Mouse (Mus musculus): ENCODE data around the gene Emcn. TPM values are rescaled to one million over a fixed set of nuclear protein-coding genes. Genes with fewer than 3 reads are reported as not detected.

Emcn gene
- under 1 TPM in 1 of 3 experiments, not detected in 2; 0.12 TPM for polyA plus RNA-seq (2017; shearing (Covaris generic))

- ATAC-seq = no peak
Observed at GRCm38 (mm10) chr3:137340938-137341337, at the start of gene Emcn. Gene Emcn (plus strand): TSS chr3:137341067.

GRCm38 (mm10) chr3:137293174-137293591, 47.7 kb upstream of the Emcn start:
- no peak for ATAC-seq

- ATAC-seq = no peak
Observed at GRCm38 (mm10) chr3:137298230-137298629, 42.6 kb upstream of the Emcn start.

GRCm38 (mm10) chr3:137300210-137300609, 40.7 kb upstream of the Emcn start:
- ATAC-seq = no peak

- no peak for ATAC-seq
Observed at GRCm38 (mm10) chr3:137301195-137301594, 39.7 kb upstream of the Emcn start.

- ATAC-seq = no peak
Observed at GRCm38 (mm10) chr3:137302804-137303203, 38.1 kb upstream of the Emcn start.

- no peak for ATAC-seq
Observed at GRCm38 (mm10) chr3:137309959-137310358, 30.9 kb upstream of the Emcn start.

GRCm38 (mm10) chr3:137312540-137312939, 28.3 kb upstream of the Emcn start:
- no peak for ATAC-seq

- no peak for ATAC-seq
Observed at GRCm38 (mm10) chr3:137313775-137314362, 27.0 kb upstream of the Emcn start.

- no peak for ATAC-seq
Observed at GRCm38 (mm10) chr3:137318371-137318770, 22.5 kb upstream of the Emcn start.

GRCm38 (mm10) chr3:137319950-137320349, 20.9 kb upstream of the Emcn start:
- no peak for ATAC-seq

- ATAC-seq = no peak
Observed at GRCm38 (mm10) chr3:137322304-137322703, 18.6 kb upstream of the Emcn start.

- no peak for ATAC-seq
Observed at GRCm38 (mm10) chr3:137329898-137330297, 11.0 kb upstream of the Emcn start.

GRCm38 (mm10) chr3:137330950-137331349, 9.9 kb upstream of the Emcn start:
- no peak for ATAC-seq

GRCm38 (mm10) chr3:137332531-137332930, 8.3 kb upstream of the Emcn start:
- no peak for ATAC-seq

- no peak for ATAC-seq
Observed at GRCm38 (mm10) chr3:137335957-137336356, 4.9 kb upstream of the Emcn start.

- no peak for ATAC-seq
Observed at GRCm38 (mm10) chr3:137343446-137343845, 2.6 kb downstream of the Emcn start.

- ATAC-seq = no peak
Observed at GRCm38 (mm10) chr3:137351882-137352281, 11.0 kb downstream of the Emcn start.

- ATAC-seq = no peak
Observed at GRCm38 (mm10) chr3:137356697-137357096, 15.8 kb downstream of the Emcn start.

- ATAC-seq = no peak
Observed at GRCm38 (mm10) chr3:137367123-137367825, 26.4 kb downstream of the Emcn start.

GRCm38 (mm10) chr3:137367826-137368325, 27.0 kb downstream of the Emcn start:
- ATAC-seq = no peak

GRCm38 (mm10) chr3:137372854-137373253, 32.0 kb downstream of the Emcn start:
- no peak for ATAC-seq

- no peak for ATAC-seq
Observed at GRCm38 (mm10) chr3:137382311-137382710, 41.4 kb downstream of the Emcn start.

GRCm38 (mm10) chr3:137395588-137395987, 54.7 kb downstream of the Emcn start:
- no peak for ATAC-seq
